12 mouse cellular contexts compared by ENCODE assay signal in the genomic region with DNA sequence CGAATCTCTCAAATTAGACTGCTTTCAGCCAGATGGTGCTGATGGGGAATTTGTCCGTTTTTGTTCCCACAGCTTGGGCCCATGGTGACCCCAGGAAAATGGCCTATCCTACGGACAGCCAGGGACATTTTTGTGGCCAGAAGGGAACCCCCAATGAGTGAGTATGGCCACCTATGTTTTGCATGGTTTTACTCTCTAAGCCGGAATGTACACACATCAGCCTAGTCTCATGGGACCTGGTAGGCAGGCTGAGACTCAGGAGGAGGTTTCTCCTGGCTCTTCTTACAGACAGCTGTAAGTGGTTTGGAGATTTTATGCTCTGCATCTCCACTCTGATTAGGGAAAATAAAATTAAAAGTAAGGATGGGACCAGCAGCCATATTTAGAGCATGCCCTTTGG.
DNase-seq lines count a peak whose midpoint lies in the region; ATAC-seq and TF ChIP-seq lines count a peak whose summit lies in the region.
"Had no signal": no experiment of that assay in that cellular context is flagged by ENCODE, and none has a peak within 500 bp of the region (broad histone marks: within the 10 kb centered on the region; RNA-seq: fewer than 3 reads in every experiment).

No protein-coding gene starts in this region.

- no peak overlapping the region for H3K9ac ChIP-seq in lung, embryonic 14.5 days
- H3K9ac ChIP-seq in forebrain, embryonic 13.5 days = no peak overlapping the region
- H3K9ac ChIP-seq in hindbrain, embryonic 15.5 days = no peak overlapping the region
- H3K9ac ChIP-seq in heart, embryonic 12.5 days = no peak overlapping the region

- TF ChIP-seq POLR2A in myocyte (IDR thresholded peaks at IDR 0.05; ENCODE audit: insufficient read length, low read depth) = no peak

- no peaks in the 10 kb centered on the region for H3K27me3 ChIP-seq in lung, embryonic 14.5 days (ENCODE audit: insufficient read depth, low read length)
- H3K27me3 ChIP-seq in forebrain, embryonic 13.5 days = no peaks in the 10 kb centered on the region
- no peaks in the 10 kb centered on the region for H3K27me3 ChIP-seq in hindbrain, embryonic 15.5 days
- no peaks in the 10 kb centered on the region for H3K27me3 ChIP-seq in myocyte (ENCODE audit: control insufficient read depth, insufficient read depth, insufficient read length)
- H3K27me3 ChIP-seq in heart, embryonic 12.5 days (replicated peaks) = no peaks in the 10 kb centered on the region

- TF ChIP-seq CTCF in lung, embryonic 14.5 days (IDR thresholded peaks at IDR 0.05; ENCODE audit: low read depth) = no peak

- H3ac ChIP-seq in myocyte (ENCODE audit: control insufficient read depth, insufficient read length) = no peak overlapping the region

- no peak overlapping the region for H3K4me3 ChIP-seq in lung, embryonic 14.5 days (ENCODE audit: low read depth, low read length)
- no peak overlapping the region for H3K4me3 ChIP-seq in forebrain, embryonic 13.5 days
- no peak overlapping the region for H3K4me3 ChIP-seq in hindbrain, embryonic 15.5 days
- H3K4me3 ChIP-seq in myocyte = no peak overlapping the region
- no peak overlapping the region for H3K4me3 ChIP-seq in heart, embryonic 12.5 days

- H3K4me2 ChIP-seq in lung, embryonic 14.5 days = no peak overlapping the region
- peak overlapping the region; percentile 21; the same call in 1 of the 2 replicates for H3K4me2 ChIP-seq in forebrain, embryonic 13.5 days
- no peak overlapping the region for H3K4me2 ChIP-seq in hindbrain, embryonic 15.5 days
- peak overlapping the region; percentile 19 for H3K4me2 ChIP-seq in myocyte (ENCODE audit: low read depth)
- no peak overlapping the region for H3K4me2 ChIP-seq in heart, embryonic 12.5 days

- no peaks in the 10 kb centered on the region for H3K36me3 ChIP-seq in lung, embryonic 14.5 days (ENCODE audit: insufficient read depth)
- H3K36me3 ChIP-seq in forebrain, embryonic 13.5 days (ENCODE audit: poor library complexity, severe bottlenecking) = no peaks in the 10 kb centered on the region
- H3K36me3 ChIP-seq in hindbrain, embryonic 15.5 days = no peaks in the 10 kb centered on the region
- no peaks in the 10 kb centered on the region for H3K36me3 ChIP-seq in myocyte (ENCODE audit: control insufficient read depth, insufficient read depth)
- no peaks in the 10 kb centered on the region for H3K36me3 ChIP-seq in heart, embryonic 12.5 days

- no peak for DNase-seq in lung, embryonic 14.5 days
- no peak for DNase-seq in lung, postnatal 36 days
- no peak for DNase-seq in cerebellum, postnatal 4 days (ENCODE audit: low spot score in 2 of 2)
- no peak for DNase-seq in layer of hippocampus, postnatal 36 days
- DNase-seq: adrenal gland, adult 8-10 months; cerebellum, adult 9-11 months; kidney, adult 18-20 months; kidney, postnatal 25 days had no signal

- no peaks in the 10 kb centered on the region for H3K79me2 ChIP-seq in myocyte (ENCODE audit: control insufficient read depth, insufficient read depth)

- H3K27ac ChIP-seq in lung, embryonic 14.5 days (ENCODE audit: low read depth) = no peak overlapping the region
- H3K27ac ChIP-seq in forebrain, embryonic 13.5 days = peak overlapping the region; percentile 44
- H3K27ac ChIP-seq in hindbrain, embryonic 15.5 days (replicated peaks) = peak overlapping the region; percentile 53; the same call in 1 of the 2 replicates
- H3K27ac ChIP-seq in heart, embryonic 12.5 days (ENCODE audit: poor library complexity, severe bottlenecking) = no peak overlapping the region

- ATAC-seq in lung, embryonic 14.5 days (ENCODE audit: insufficient read depth) = peak; percentile 28; the same call in 1 of the 2 replicates
- peak; percentile 46 for ATAC-seq in forebrain, embryonic 13.5 days
- ATAC-seq in hindbrain, embryonic 15.5 days (ENCODE audit: low FRiP score, low read depth) = peak; percentile 24; the same call in 1 of the 2 replicates
- ATAC-seq in heart, embryonic 12.5 days (ENCODE audit: insufficient number of reproducible peaks, low FRiP score) = no peak

- no peaks in the 10 kb centered on the region for H3K9me3 ChIP-seq in lung, embryonic 14.5 days (ENCODE audit: low read depth, low read length)
- H3K9me3 ChIP-seq in forebrain, embryonic 13.5 days (replicated peaks) = no peaks in the 10 kb centered on the region
- H3K9me3 ChIP-seq in hindbrain, embryonic 15.5 days = no peaks in the 10 kb centered on the region
- H3K9me3 ChIP-seq in heart, embryonic 12.5 days (replicated peaks) = no peaks in the 10 kb centered on the region

- WGBS in lung, embryonic 14.5 days = 43% methylated on average over 4 of the region's 4 CpGs
- 27% methylated on average over 4 of the region's 4 CpGs for WGBS in forebrain, embryonic 13.5 days
- WGBS in hindbrain, embryonic 15.5 days = 33% methylated on average over 4 of the region's 4 CpGs
- WGBS in heart, embryonic 12.5 days = 64% methylated on average over 4 of the region's 4 CpGs

- H3K4me1 ChIP-seq in lung, embryonic 14.5 days (ENCODE audit: insufficient read depth) = no peaks in the 10 kb centered on the region
- H3K4me1 ChIP-seq in forebrain, embryonic 13.5 days = peaks cover 17% of the 10 kb centered on the region
- H3K4me1 ChIP-seq in hindbrain, embryonic 15.5 days (replicated peaks) = peaks cover 12% of the 10 kb centered on the region
- 0 out of 2 replicates have a peak, but pooled peaks cover 3% of the 10 kb centered on the region for H3K4me1 ChIP-seq in heart, embryonic 12.5 days (replicated peaks)

TF ChIP-seq in myocyte, 11 proteins besides CTCF, POLR2A, EP300 and RAD21:
- TF ChIP-seq REST (IDR thresholded peaks at IDR 0.05; ENCODE audit: insufficient read depth, insufficient read length) = no peak
- TF ChIP-seq POLR2AphosphoS2 (IDR thresholded peaks at IDR 0.05; ENCODE audit: insufficient read length, low read depth) = no peak
- no peak for TF ChIP-seq MYOD1 (IDR thresholded peaks at IDR 0.05; ENCODE audit: control insufficient read depth in 1 of 3, insufficient read length in 2 of 3, low read depth in 2 of 3)
- TF ChIP-seq CEBPB (IDR thresholded peaks at IDR 0.05; ENCODE audit: insufficient read depth, poor library complexity, severe bottlenecking) = no peak
- no peak for TF ChIP-seq MAX (IDR thresholded peaks at IDR 0.05; ENCODE audit: low read depth)
- TF ChIP-seq MYOG (IDR thresholded peaks at IDR 0.05; ENCODE audit: control insufficient read depth in 1 of 3, insufficient read depth in 1 of 3, insufficient read length in 2 of 3, low read depth in 2 of 3) = no peak
- TF ChIP-seq USF1 (IDR thresholded peaks at IDR 0.05; ENCODE audit: low read depth) = no peak
- TF ChIP-seq TCF3 (IDR thresholded peaks at IDR 0.05; ENCODE audit: insufficient read length, low read depth) = no peak
- no peak for TF ChIP-seq E2F4 (IDR thresholded peaks at IDR 0.05; ENCODE audit: insufficient read depth)
- no peak for TF ChIP-seq TCF12 (IDR thresholded peaks at IDR 0.05; ENCODE audit: insufficient read depth, poor library complexity, severe bottlenecking)
- no peak for TF ChIP-seq SRF (IDR thresholded peaks at IDR 0.05; ENCODE audit: control insufficient read depth, insufficient read length, low read depth)
TF ChIP-seq in myocyte: peak in this region for 0.

Comparison
In these comparisons a context has a peak if more than half of its experiments do, and no peak if none do; other contexts are left out.
1. H3K27ac ChIP-seq: peak in forebrain, embryonic 13.5 days (single experiment) and hindbrain, embryonic 15.5 days (single experiment); none in lung, embryonic 14.5 days (single experiment) and heart, embryonic 12.5 days (single experiment).
2. H3K4me2 ChIP-seq: peak in forebrain, embryonic 13.5 days (single experiment) and myocyte (single experiment); none in lung, embryonic 14.5 days (single experiment), hindbrain, embryonic 15.5 days (single experiment) and heart, embryonic 12.5 days (single experiment).